Mouse (Mus musculus): ENCODE results near the gene Mmp23. TPM values are rescaled to one million over a fixed set of nuclear protein-coding genes. Genes with fewer than 3 reads are reported as not detected.
A peak's percentile ranks its signal among the peaks of the same experiment; 100 is the strongest.
"Not testable (repeated sequence)": the region's sequence is repeated elsewhere in the genome, so short reads cannot be mapped to it uniquely, and the experiment has no call there.

The Mmp23 gene
- polyA plus RNA-seq, 1 experiment from 2014 or later, result 9.2 TPM

DNA sequence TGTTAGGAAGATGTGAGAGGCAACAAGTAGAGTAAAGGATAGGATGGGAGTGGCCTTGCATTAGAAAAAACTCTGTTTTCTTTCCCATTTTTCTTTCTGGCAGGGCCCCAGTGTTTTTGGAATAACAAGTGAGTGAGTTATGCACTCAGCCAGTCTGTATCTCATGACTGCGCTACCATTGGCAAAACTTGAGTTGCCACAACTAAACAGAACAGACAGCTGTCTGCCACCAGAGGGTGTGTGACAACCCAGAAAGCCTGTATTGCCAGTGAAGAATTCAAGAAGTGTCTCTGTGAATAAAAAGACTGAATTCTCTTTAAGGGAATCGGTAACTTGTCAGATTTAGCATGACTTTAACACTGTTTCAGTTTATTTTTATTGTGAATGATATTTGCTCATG lies 22.8 kb upstream of the Mmp23 start:
- no peak overlapping the region for H3K9ac ChIP-seq
- ATAC-seq, result no peak
- no peaks in the 10 kb centered on the region for H3K9me3 ChIP-seq (replicated peaks)
- H3K36me3 ChIP-seq, result no peaks in the 10 kb centered on the region
- no peak overlapping the region for H3K4me3 ChIP-seq
- no peak overlapping the region for H3K4me2 ChIP-seq
- H3K27me3 ChIP-seq (replicated peaks), result peaks cover 5% of the 10 kb centered on the region; the same call in 1 of the 2 replicates
- 61% methylated on average over 2 of the region's 2 CpGs for WGBS (ENCODE audit: insufficient replicate concordance)
- no peaks in the 10 kb centered on the region for H3K4me1 ChIP-seq
- H3K27ac ChIP-seq, result no peak overlapping the region

- Histone ChIP-seq H3K4me1 (peaks cover 17% of the 10 kb centered on the region), H3K27ac (no peak overlapping the region), H3K9ac (no peak overlapping the region), H3K9me3 (replicated peaks) (no peaks in the 10 kb centered on the region), H3K4me2 (no peak overlapping the region), H3K36me3 (no peaks in the 10 kb centered on the region), H3K27me3 (replicated peaks) (peaks cover 5% of the 10 kb centered on the region; the same call in 1 of the 2 replicates), H3K4me3 (no peak overlapping the region)
- 44% methylated on average over 2 of the region's 2 CpGs for WGBS (ENCODE audit: insufficient replicate concordance)
- no peak for ATAC-seq
Observed at GRCm38 (mm10) chr4:155672082-155672481, 18.9 kb upstream of the Mmp23 start.

- H3K27me3 ChIP-seq (replicated peaks); H3K9me3 ChIP-seq (replicated peaks); H3K36me3 ChIP-seq; H3K27ac ChIP-seq; H3K9ac ChIP-seq; ATAC-seq: not testable (repeated sequence)
- H3K4me1 ChIP-seq, result peaks cover 17% of the 10 kb centered on the region
- WGBS (ENCODE audit: insufficient replicate concordance), result 67% methylated on average over 4 of the region's 4 CpGs
- peak overlapping the region; percentile 90 for H3K4me2 ChIP-seq
- peak overlapping the region; percentile 87; the same call in 1 of the 2 replicates for H3K4me3 ChIP-seq
Observed at GRCm38 (mm10) chr4:155670236-155670635, 17.1 kb upstream of the Mmp23 start.

DNA sequence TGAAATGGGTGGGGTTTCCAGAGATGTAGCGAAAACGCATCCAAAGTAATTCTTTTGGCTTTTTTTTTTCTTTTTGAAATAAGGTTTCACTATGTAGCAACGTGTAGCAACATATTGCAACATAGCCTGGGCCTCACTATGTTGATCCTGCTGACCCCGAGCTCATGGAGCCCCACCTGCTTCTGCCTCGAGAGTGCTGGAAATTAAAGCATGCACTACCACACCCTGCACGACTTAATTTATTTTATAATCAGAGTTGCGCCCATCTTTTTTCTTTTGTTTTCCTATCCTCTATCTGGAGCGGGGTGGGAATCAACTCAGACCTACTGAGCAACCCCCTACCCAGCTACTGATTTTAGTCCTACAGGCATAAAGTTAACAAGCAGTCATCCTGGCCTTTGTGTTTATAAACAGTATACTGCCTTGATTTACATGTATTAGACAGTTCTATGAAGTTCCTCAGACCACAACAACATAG lies 16.5 kb upstream of the Mmp23 start:
- no peaks in the 10 kb centered on the region for H3K9me3 ChIP-seq (replicated peaks)
- no peak for ATAC-seq
- peak overlapping the region; percentile 81; the same call in 1 of the 2 replicates for H3K9ac ChIP-seq
- H3K27ac ChIP-seq, result no peak overlapping the region
- H3K27me3 ChIP-seq (replicated peaks), result peaks cover 5% of the 10 kb centered on the region; the same call in 1 of the 2 replicates
- WGBS (ENCODE audit: insufficient replicate concordance), result 1% methylated on average over 8 of the region's 8 CpGs
- peak overlapping the region; percentile 87 for H3K4me3 ChIP-seq
- H3K4me2 ChIP-seq, result peak overlapping the region; percentile 90
- no peaks in the 10 kb centered on the region for H3K36me3 ChIP-seq
- peaks cover 17% of the 10 kb centered on the region for H3K4me1 ChIP-seq

GRCm38 (mm10) chr4:155668689-155669597 lies 15.8 kb upstream of the Mmp23 start, which contains the start of gene Mib2:
Gene Mib2 (minus strand): TSS chr4:155669198.
- peaks cover 17% of the 10 kb centered on the region for H3K4me1 ChIP-seq
- H3K9me3 ChIP-seq (replicated peaks), result no peaks in the 10 kb centered on the region
- H3K36me3 ChIP-seq, result no peaks in the 10 kb centered on the region
- H3K4me3 ChIP-seq, result peak within 1 kb of the TSS; percentile 87
- WGBS (ENCODE audit: insufficient replicate concordance), result under 1% methylated on average over 73 of the region's 73 CpGs
- H3K27me3 ChIP-seq (replicated peaks), result peaks cover 2% of the 10 kb centered on the region; the same call in 1 of the 2 replicates
- peak; percentile 99 for ATAC-seq
- peak within 1 kb of the TSS; percentile 81 for H3K9ac ChIP-seq
- peak within 1 kb of the TSS; percentile 56 for H3K27ac ChIP-seq
- peak within 1 kb of the TSS; percentile 90 for H3K4me2 ChIP-seq

- H3K27ac ChIP-seq, result no peak overlapping the region
Observed at GRCm38 (mm10) chr4:155666903-155667302, 13.7 kb upstream of the Mmp23 start.

GRCm38 (mm10) chr4:155660641-155661040 lies 7.5 kb upstream of the Mmp23 start:
- Histone ChIP-seq H3K9ac (no peak overlapping the region), H3K4me2 (no peak overlapping the region), H3K4me1 (peaks cover 8% of the 10 kb centered on the region), H3K36me3 (no peaks in the 10 kb centered on the region), H3K27ac (no peak overlapping the region), H3K9me3 (replicated peaks) (no peaks in the 10 kb centered on the region), H3K27me3 (replicated peaks) (peaks cover 7% of the 10 kb centered on the region), H3K4me3 (no peak overlapping the region)
- WGBS (ENCODE audit: insufficient replicate concordance), result 82% methylated on average over 12 of the region's 12 CpGs
- ATAC-seq, result peak; percentile 22; the same call in 1 of the 2 replicates

More at GRCm38 (mm10) chr4:155666903-155667302, 13.7 kb upstream of the Mmp23 start:
- no peaks in the 10 kb centered on the region for H3K36me3 ChIP-seq
- no peaks in the 10 kb centered on the region for H3K27me3 ChIP-seq (replicated peaks)
- H3K4me2 ChIP-seq, result no peak overlapping the region
- no peak overlapping the region for H3K4me3 ChIP-seq
- no peak overlapping the region for H3K9ac ChIP-seq
- H3K4me1 ChIP-seq, result peaks cover 24% of the 10 kb centered on the region
- no peak for ATAC-seq
- H3K9me3 ChIP-seq (replicated peaks), result no peaks in the 10 kb centered on the region

- H3K36me3 ChIP-seq, result no peaks in the 10 kb centered on the region
- 78% methylated on average over 10 of the region's 10 CpGs for WGBS (ENCODE audit: insufficient replicate concordance)
- ATAC-seq, result no peak
- H3K4me2 ChIP-seq, result no peak overlapping the region
- H3K9me3 ChIP-seq (replicated peaks), result no peaks in the 10 kb centered on the region
- H3K4me3 ChIP-seq, result no peak overlapping the region
- H3K27me3 ChIP-seq (replicated peaks), result peaks cover 23% of the 10 kb centered on the region
- no peak overlapping the region for H3K27ac ChIP-seq
- H3K4me1 ChIP-seq, result peaks cover 25% of the 10 kb centered on the region
- no peak overlapping the region for H3K9ac ChIP-seq
Observed at GRCm38 (mm10) chr4:155658961-155659360, 5.8 kb upstream of the Mmp23 start.

DNA sequence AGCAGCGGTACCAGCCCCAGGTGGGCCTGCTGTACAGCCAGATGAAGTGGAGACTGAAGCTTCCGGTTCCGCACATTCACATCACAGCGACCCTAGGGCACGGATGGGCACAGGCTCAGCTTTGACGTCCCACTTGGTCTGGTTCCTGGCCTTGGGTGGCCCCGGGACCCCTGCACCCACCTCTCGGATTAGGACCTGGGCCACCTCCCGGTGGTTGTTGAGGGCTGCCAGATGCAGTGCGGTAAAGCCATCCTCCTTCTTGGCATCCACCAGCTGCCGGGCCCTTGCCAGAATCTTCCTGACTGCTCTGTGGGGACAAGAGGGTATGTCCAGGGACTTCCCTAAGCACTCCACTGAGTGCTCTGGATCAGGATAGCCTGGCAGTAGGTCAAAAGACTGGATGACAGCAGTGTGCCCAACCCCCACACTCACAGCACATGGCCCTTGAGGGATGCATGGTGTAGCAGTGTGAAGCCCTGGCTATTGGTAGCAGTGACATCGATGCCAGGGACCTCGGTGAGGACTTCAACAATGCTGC lies 3.1 kb upstream of the Mmp23 start:
- Histone ChIP-seq H3K4me3 (no peak overlapping the region), H3K4me1 (peaks cover 43% of the 10 kb centered on the region), H3K36me3 (peaks cover 4% of the 10 kb centered on the region), H3K9ac (no peak overlapping the region), H3K27ac (no peak overlapping the region), H3K9me3 (replicated peaks) (no peaks in the 10 kb centered on the region), H3K4me2 (no peak overlapping the region), H3K27me3 (replicated peaks) (peaks cover 50% of the 10 kb centered on the region)
- no peak for ATAC-seq
- WGBS (ENCODE audit: insufficient replicate concordance), result 83% methylated on average over 13 of the region's 13 CpGs

DNA sequence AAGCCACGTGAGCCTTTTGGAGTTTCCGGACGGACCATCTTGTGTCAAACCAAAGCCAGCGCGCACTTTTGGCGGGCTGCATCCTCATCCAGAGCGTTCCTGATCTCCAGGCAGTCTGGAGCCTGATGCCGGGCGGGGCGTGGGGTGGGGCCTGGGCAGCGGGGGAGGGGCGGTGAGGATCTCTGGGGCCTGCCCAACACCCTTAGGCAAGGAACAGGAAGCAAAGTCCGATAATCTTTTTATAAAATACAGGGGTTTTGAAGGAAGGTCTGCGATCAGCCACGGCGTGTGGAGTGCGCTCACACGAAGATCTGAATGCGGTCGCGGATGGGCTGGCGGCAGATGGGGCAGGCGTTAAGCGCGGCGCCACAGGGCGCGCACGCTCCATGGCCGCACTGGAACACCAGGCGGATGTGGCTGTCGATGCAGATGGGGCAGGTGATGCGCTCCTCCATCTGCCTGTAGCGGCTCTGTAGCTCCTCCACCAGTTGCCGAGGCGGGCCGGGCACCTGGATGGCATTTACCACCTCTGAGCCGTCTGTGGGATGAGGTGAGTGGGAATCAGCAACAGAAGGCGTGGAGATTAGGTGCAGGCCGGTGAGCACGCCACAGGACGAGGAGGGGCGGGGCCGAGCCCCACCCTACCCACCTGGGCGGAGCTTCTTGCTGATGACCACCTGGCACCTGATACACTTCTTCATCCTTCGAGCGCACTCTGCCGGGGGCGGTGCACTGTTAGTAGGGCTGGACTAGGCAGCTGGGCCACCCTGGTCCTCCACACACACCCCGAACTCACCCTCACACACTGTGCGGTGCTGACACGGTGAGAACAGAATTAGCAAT lies 1.5 kb upstream of the Mmp23 start:
- H3K9me3 ChIP-seq (replicated peaks), result no peaks in the 10 kb centered on the region
- H3K4me3 ChIP-seq, result peak overlapping the region; percentile 45
- peak overlapping the region; percentile 67 for H3K4me2 ChIP-seq
- no peak overlapping the region for H3K27ac ChIP-seq
- 4% methylated on average over 52 of the region's 52 CpGs for WGBS (ENCODE audit: insufficient replicate concordance)
- H3K4me1 ChIP-seq, result peaks cover 44% of the 10 kb centered on the region
- H3K27me3 ChIP-seq (replicated peaks), result peaks cover 59% of the 10 kb centered on the region
- peak; percentile 47 for ATAC-seq
- peak overlapping the region; percentile 28; the same call in 1 of the 2 replicates for H3K9ac ChIP-seq
- H3K36me3 ChIP-seq, result peaks cover 21% of the 10 kb centered on the region

GRCm38 (mm10) chr4:155654183-155654455 lies 935 bp upstream of the Mmp23 start:
- Histone ChIP-seq H3K9ac (no peak overlapping the region), H3K4me1 (peaks cover 44% of the 10 kb centered on the region), H3K4me2 (peak overlapping the region; percentile 67), H3K27ac (no peak overlapping the region), H3K9me3 (replicated peaks) (no peaks in the 10 kb centered on the region), H3K27me3 (replicated peaks) (peaks cover 59% of the 10 kb centered on the region), H3K4me3 (peak overlapping the region; percentile 45), H3K36me3 (peaks cover 26% of the 10 kb centered on the region)
- no peak for ATAC-seq
- 4% methylated on average over 6 of the region's 6 CpGs for WGBS (ENCODE audit: insufficient replicate concordance)
